Mouse (Mus musculus) A20 (cell line): Measurements from ENCODE around the gene Map4.
"Not testable (repeated sequence)": the region's sequence is repeated elsewhere in the genome, so short reads cannot be mapped to it uniquely, and the experiment has no call there.

ENCODE experiments used
- DNase-seq: peaks from one replicate; pipeline ENCODE4 v3.0.0-alpha.2; 2011; ENCODE audit warnings: low read depth, low spot score

The Map4 gene

GRCm38 (mm10) chr9:109929131-109929530 lies 2.1 kb upstream of the Map4 start:
- no peak for DNase-seq

- DNase-seq, result no peak
Measured at GRCm38 (mm10) chr9:109930063-109930462, 1.2 kb upstream of the Map4 start.

- no peak for DNase-seq
Measured at GRCm38 (mm10) chr9:109930752-109931151, 508 bp upstream of the Map4 start.

GRCm38 (mm10) chr9:109932361-109932755 lies 1.1 kb downstream of the Map4 start:
- peak; percentile 61 for DNase-seq

- DNase-seq, result peak; percentile 45
Measured at GRCm38 (mm10) chr9:109932756-109933375, 1.6 kb downstream of the Map4 start.

GRCm38 (mm10) chr9:109939401-109939800 lies 8.1 kb downstream of the Map4 start:
- DNase-seq, result peak; percentile 50

- no peak for DNase-seq
Measured at GRCm38 (mm10) chr9:109942796-109943195, 11.5 kb downstream of the Map4 start.

- DNase-seq, result no peak
Measured at GRCm38 (mm10) chr9:109944712-109945111, 13.5 kb downstream of the Map4 start.

- DNase-seq, result no peak
Measured at GRCm38 (mm10) chr9:109948546-109948945, 17.3 kb downstream of the Map4 start.

GRCm38 (mm10) chr9:109949801-109950200 lies 18.5 kb downstream of the Map4 start:
- DNase-seq, result no peak

GRCm38 (mm10) chr9:109953538-109953937 lies 22.3 kb downstream of the Map4 start:
- DNase-seq, result no peak

- no peak for DNase-seq
Measured at GRCm38 (mm10) chr9:109954631-109955030, 23.4 kb downstream of the Map4 start.

- DNase-seq, result no peak
Measured at GRCm38 (mm10) chr9:109959456-109960150, 28.3 kb downstream of the Map4 start.

- peak; percentile 31 for DNase-seq
Measured at GRCm38 (mm10) chr9:109960593-109960992, 29.3 kb downstream of the Map4 start.

- no peak for DNase-seq
Measured at GRCm38 (mm10) chr9:109964761-109965160, 33.5 kb downstream of the Map4 start.

- DNase-seq, result no peak
Measured at GRCm38 (mm10) chr9:109968351-109969116, 37.3 kb downstream of the Map4 start.

- DNase-seq, result no peak
Measured at GRCm38 (mm10) chr9:109969181-109969580, 37.9 kb downstream of the Map4 start.

GRCm38 (mm10) chr9:109969792-109970336 lies 38.6 kb downstream of the Map4 start:
- no peak for DNase-seq

- DNase-seq, result not testable (repeated sequence)
Measured at GRCm38 (mm10) chr9:109971711-109972110, 40.5 kb downstream of the Map4 start.

GRCm38 (mm10) chr9:109980223-109980622 lies 49.0 kb downstream of the Map4 start:
- DNase-seq, result not testable (repeated sequence)

GRCm38 (mm10) chr9:109985416-109985815 lies 54.2 kb downstream of the Map4 start:
- DNase-seq, result peak; percentile 75

GRCm38 (mm10) chr9:109989084-109989483 lies 57.8 kb downstream of the Map4 start:
- no peak for DNase-seq
